Mouse (Mus musculus): Measurements from ENCODE around the gene Ptch2. TPM values are rescaled to one million over a fixed set of nuclear protein-coding genes. Genes with fewer than 3 reads are reported as not detected.

Gene Ptch2
- polyA plus RNA-seq, 1 experiment from 2014 or later: 10.4 TPM

DNA sequence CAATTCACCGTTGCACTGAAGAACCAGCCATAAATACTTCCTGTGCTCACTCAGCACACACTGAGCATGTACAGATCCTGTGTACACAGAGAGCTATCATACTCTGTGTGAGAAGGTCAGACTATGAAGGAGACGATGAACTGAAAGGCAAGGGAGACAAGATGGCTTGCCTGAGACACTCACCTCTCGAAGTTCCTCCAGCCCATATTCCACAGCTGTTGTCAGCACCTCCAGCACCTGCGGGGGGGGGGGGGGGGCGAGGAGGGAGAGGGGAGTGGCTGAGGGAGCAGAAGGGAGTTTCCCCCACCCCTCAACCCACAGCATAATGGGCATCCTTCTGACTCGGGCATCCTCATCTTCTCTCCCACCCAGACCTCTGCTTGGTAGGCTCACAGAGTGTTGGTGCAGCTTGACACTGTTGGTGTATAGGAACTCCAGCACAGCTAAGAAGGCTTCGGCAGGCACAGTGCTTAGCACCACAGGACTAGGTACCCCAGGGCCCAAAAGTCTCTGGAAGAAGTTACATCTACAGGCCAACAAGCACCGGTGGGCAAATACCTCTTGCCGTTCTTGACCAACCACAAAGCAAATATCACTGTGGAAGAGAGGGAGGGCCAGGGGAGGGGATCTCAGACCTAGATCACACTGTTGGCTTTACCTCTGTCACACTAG, 27.8 kb downstream of the Ptch2 start:
- ATAC-seq (ENCODE audit: insufficient number of reproducible peaks, insufficient read depth, low FRiP score, low TSS enrichment): no peak
- no peak overlapping the region for H3K4me2 ChIP-seq (replicated peaks)
- WGBS: 80% methylated on average over 7 of the region's 9 CpGs

DNA sequence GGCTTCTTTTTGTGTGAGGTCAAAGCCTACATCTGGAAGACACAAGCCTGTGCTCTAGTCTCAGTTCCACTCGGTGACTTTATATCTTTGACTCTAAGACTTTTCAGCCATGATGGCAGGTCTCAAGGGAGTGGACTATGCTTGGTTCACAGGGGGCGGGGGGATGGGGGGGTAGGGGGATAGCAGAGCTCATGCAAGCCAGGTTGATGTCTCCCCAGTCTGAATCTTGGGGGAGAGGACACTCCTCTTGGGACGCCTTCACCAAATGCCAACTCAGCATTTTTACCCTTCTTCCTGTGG, 28.3 kb downstream of the Ptch2 start:
- Histone ChIP-seq H3K36me3 (peaks cover 6% of the 10 kb centered on the region; the same call in 1 of the 2 replicates), H3K4me3 (no peak overlapping the region), H3K27ac (no peak overlapping the region), H3K4me1 (peaks cover 22% of the 10 kb centered on the region), H3K9me3 (no peaks in the 10 kb centered on the region), H3K27me3 (no peaks in the 10 kb centered on the region), H3K9ac (no peak overlapping the region), H3K4me2 (replicated peaks) (no peak overlapping the region)
- no peak for ATAC-seq (ENCODE audit: insufficient number of reproducible peaks, insufficient read depth, low FRiP score, low TSS enrichment)
- 87% methylated on average over 3 of the region's 3 CpGs for WGBS

More for the DNA sequence above, 27.8 kb downstream of the Ptch2 start:
- H3K4me3 ChIP-seq: no peak overlapping the region
- no peaks in the 10 kb centered on the region for H3K9me3 ChIP-seq
- H3K27ac ChIP-seq: no peak overlapping the region
- no peaks in the 10 kb centered on the region for H3K27me3 ChIP-seq
- H3K9ac ChIP-seq: no peak overlapping the region
- H3K36me3 ChIP-seq: 0 out of 2 replicates have a peak, but pooled peaks cover under 1% of the 10 kb centered on the region
- peaks cover 22% of the 10 kb centered on the region for H3K4me1 ChIP-seq

DNA sequence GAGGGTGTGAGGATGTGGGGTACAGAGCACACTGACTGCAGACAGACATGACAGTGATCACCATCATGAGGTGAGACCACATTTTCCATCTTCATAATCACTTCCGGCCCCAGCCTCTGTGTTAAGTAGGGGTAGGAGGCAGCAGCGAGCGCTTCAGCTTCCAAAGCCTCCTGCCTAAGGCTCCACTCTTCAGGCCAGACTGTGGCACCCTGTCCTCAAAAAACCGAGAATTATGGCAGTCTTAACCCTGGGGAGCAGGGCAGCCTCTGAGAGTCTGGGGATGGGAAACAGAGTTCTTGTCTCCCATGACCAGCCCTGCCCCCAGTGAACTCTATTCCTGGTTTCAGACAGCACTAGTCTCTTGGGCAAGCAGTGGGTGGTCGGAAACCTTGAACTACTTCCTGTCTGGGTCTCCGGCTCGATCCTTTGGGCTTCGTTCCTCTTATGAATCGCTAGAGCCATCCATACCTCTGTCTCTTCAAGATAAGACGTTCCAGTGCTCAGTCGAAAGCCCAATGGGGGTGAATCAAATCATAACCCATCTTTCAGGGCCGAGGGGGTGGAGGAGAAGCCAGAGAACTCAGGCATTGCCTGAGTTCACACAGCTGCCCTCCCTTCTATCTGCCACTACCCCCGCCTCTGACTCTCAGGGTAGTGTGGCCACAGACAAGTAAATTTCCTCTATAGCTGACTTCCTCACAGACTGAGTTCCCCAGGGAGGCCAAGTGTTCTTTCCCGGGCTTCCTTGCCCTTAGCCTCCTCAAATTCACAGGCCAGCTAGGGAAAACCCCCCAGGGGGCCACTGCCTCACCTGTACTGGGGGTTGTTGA, 28.9 kb downstream of the Ptch2 start:
- Histone ChIP-seq H3K36me3 (peaks cover 6% of the 10 kb centered on the region; the same call in 1 of the 2 replicates), H3K9me3 (no peaks in the 10 kb centered on the region), H3K27me3 (no peaks in the 10 kb centered on the region), H3K4me2 (replicated peaks) (peak overlapping the region; percentile 24; the same call in 1 of the 2 replicates), H3K9ac (peak overlapping the region; percentile 40; the same call in 1 of the 2 replicates), H3K27ac (peak overlapping the region; percentile 82), H3K4me1 (peaks cover 22% of the 10 kb centered on the region), H3K4me3 (no peak overlapping the region)
- no peak for ATAC-seq (ENCODE audit: insufficient number of reproducible peaks, insufficient read depth, low FRiP score, low TSS enrichment)
- WGBS: 62% methylated on average over 14 of the region's 14 CpGs

DNA sequence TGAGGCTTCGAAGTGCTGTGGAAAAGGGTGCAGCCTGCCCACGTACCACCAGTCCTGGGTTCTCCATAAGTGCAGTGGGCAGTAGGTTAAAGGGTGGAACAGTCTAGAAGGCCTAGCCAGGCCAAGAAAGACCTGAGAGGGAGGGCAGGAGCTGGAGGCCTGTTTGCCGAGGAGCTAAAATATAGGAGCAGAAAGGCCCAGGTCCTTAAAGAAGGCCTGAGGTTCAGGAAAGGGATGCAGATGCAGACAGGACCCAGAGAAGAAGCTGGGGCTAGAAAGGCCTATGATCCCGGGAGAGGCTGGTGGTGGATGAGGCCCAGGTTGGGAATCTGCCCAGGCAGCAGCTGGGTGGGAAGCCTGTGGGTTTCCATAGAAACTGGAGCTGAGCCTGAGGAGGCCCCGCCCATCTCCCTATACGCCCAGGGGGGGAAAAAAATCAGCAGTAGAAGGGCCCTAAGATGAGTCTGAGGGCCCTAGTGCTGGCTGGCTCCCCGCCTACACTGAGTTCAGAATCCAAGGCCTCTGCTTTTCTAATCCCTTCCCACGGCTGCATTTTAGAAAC, 29.6 kb downstream of the Ptch2 start, which contains the start of gene Btbd19:
TSS of gene Btbd19 (minus strand) at position 378 of the 562 bp plus-strand sequence.
- H3K36me3 ChIP-seq: peaks cover 6% of the 10 kb centered on the region; the same call in 1 of the 2 replicates
- no peak for ATAC-seq (ENCODE audit: insufficient number of reproducible peaks, insufficient read depth, low FRiP score, low TSS enrichment)
- peak within 1 kb of the TSS; percentile 82 for H3K27ac ChIP-seq
- peak within 1 kb of the TSS; percentile 40 for H3K9ac ChIP-seq
- no peak within 1 kb of the TSS for H3K4me3 ChIP-seq
- WGBS: 34% methylated on average over 8 of the region's 8 CpGs
- H3K27me3 ChIP-seq: 0 out of 2 replicates have a peak, but pooled peaks cover under 1% of the 10 kb centered on the region
- peaks cover 22% of the 10 kb centered on the region for H3K4me1 ChIP-seq
- no peaks in the 10 kb centered on the region for H3K9me3 ChIP-seq
- H3K4me2 ChIP-seq (replicated peaks): peak within 1 kb of the TSS; percentile 24; the same call in 1 of the 2 replicates

DNA sequence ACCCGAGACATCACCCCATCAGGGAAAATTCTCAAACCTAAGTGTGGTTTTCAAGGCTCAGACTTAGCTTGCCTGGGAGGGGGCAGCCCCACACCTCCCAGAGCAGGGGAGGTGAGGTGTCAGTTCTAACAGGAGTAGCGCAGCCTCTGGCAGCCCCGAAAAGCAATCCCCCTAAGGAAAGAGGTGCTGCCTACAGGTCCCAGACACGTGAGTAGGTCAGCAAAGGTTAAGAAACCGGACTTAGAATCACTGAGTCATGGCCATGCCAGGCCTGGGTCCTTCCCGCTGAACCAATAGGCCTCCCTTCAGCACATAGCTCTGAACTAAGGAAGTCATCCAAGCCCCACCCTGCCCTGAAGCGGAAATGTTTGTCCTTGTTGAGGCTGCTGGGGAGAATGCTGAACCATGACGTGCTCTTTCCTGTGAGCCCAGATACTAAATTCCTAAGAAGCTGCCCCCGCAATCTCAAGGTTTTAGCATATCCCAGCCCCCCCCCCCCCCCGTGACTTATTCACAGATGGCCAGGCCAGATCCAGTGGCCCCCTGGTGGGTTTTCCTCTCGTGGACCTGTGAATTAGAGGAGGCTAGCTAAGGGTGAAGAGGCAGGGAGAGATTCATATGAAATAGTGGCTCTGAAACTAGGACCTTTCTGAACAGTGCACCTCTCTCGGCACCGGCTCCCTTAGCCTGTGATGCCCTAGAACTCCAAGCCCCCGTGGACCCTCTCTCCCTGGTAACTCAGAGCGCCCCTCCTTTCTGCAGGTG, 30.2 kb downstream of the Ptch2 start:
- H3K27ac ChIP-seq: peak overlapping the region; percentile 82
- H3K27me3 ChIP-seq: peaks cover 5% of the 10 kb centered on the region
- 41% methylated on average over 15 of the region's 15 CpGs for WGBS
- H3K36me3 ChIP-seq: peaks cover 6% of the 10 kb centered on the region; the same call in 1 of the 2 replicates
- H3K4me2 ChIP-seq (replicated peaks): 0 out of 2 replicates have a peak overlapping the region, but pooled peaks have one; percentile 24
- no peaks in the 10 kb centered on the region for H3K9me3 ChIP-seq
- no peak overlapping the region; the same call in 1 of the 2 replicates for H3K9ac ChIP-seq
- H3K4me1 ChIP-seq: peaks cover 22% of the 10 kb centered on the region
- no peak overlapping the region for H3K4me3 ChIP-seq
- no peak for ATAC-seq (ENCODE audit: insufficient number of reproducible peaks, insufficient read depth, low FRiP score, low TSS enrichment)

DNA sequence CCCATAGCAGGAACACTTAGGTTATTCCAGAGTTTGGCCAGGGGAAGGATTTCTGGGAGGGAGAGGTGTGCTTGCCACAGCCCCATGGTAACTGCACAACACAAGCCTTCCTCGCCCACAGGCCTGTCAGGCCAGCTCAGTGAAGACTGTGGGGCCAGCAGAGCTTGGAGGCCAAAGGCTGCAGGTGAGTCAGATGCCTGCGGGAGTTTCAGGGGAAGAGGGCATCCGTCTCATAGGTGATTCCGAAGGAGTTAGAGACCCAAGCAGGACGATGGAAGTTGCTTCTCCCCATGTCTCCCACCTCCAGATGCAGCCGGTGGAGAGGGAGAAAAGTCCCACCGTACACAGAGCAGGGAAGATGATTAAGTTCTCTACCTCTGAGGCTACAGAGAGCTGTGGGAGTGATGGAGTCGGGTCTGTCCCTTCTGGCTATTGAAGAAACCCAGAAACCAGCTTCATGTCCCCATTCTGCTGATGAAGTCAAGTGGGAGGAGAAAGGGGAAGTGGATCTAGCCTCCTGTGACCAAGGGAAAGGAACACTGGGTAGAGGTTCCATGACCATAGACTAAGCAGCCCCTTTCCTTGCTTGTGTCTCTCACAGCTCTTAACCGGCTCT, 30.9 kb downstream of the Ptch2 start, which contains the start of gene Tctex1d4:
TSS of gene Tctex1d4 (plus strand) at position 120 of the 616 bp plus-strand sequence.
- H3K27me3 ChIP-seq: peaks cover 11% of the 10 kb centered on the region
- H3K9ac ChIP-seq: peak within 1 kb of the TSS; percentile 40; the same call in 1 of the 2 replicates
- 0 out of 2 replicates have a peak within 1 kb of the TSS, but pooled peaks have one; percentile 24 for H3K4me2 ChIP-seq (replicated peaks)
- ATAC-seq (ENCODE audit: insufficient number of reproducible peaks, insufficient read depth, low FRiP score, low TSS enrichment): no peak
- no peaks in the 10 kb centered on the region for H3K9me3 ChIP-seq
- peaks cover 23% of the 10 kb centered on the region for H3K4me1 ChIP-seq
- peak within 1 kb of the TSS; percentile 82 for H3K27ac ChIP-seq
- peaks cover 6% of the 10 kb centered on the region; the same call in 1 of the 2 replicates for H3K36me3 ChIP-seq
- WGBS: 88% methylated on average over 9 of the region's 9 CpGs
- no peak within 1 kb of the TSS for H3K4me3 ChIP-seq

DNA sequence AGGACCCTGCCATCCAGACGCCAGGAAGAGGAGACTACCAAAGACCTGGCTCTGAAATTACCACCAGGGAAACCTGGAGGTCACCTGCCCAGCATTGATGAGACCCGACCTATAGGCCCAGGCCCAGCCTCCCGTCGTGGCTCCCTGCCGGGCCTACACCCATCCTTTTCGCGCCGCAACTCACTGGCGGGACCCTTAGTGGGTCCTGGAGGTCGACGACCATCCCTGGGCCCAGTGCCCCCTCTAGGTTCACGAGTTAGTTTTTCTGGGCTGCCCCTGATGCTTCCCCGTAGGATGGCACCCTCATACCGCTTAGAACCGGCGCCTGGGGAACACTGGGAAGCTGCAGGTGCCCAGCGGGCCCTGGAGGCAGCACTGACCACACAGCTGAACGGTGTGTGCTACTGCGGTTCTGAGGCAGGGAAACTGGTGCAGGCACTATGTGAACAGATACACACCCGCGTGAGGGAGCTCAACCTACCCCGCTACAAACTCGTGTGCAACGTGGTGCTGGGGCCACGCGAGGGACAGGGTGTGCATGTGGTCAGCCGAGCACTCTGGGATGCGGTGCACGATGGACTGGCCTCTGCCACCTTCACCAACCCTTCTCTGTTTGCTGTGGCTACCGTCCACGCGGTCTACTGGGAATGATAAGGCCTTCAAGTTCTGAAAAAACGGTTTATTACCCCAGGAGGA, 32.3 kb downstream of the Ptch2 start:
- Histone ChIP-seq H3K27ac (no peak overlapping the region), H3K9me3 (no peaks in the 10 kb centered on the region), H3K4me2 (replicated peaks) (no peak overlapping the region), H3K9ac (no peak overlapping the region), H3K4me1 (peaks cover 34% of the 10 kb centered on the region), H3K36me3 (peaks cover 6% of the 10 kb centered on the region; the same call in 1 of the 2 replicates), H3K27me3 (peaks cover 25% of the 10 kb centered on the region), H3K4me3 (no peak overlapping the region)
- no peak for ATAC-seq (ENCODE audit: insufficient number of reproducible peaks, insufficient read depth, low FRiP score, low TSS enrichment)
- WGBS: 87% methylated on average over 33 of the region's 33 CpGs

DNA sequence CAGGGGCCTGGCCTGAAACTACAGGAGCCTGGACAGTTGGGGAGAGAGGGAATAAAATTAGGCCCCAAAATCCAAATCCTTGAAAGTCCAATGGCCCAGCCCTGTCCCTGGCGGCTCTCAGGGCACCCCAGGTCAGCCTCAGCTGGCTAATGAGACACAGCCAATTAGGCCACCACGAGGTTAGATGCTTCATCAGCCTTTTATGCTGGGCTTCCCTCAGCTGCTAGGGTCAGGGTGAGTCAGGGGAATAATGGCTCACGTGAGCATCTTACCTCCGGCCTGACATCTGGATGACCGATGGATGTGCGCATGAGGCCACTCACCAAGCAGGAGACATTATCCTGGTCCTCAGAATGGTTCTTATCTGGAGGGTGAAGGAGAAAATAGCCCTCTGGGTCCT, 34.9 kb downstream of the Ptch2 start:
- Histone ChIP-seq H3K27ac (no peak overlapping the region), H3K4me2 (replicated peaks) (no peak overlapping the region), H3K9ac (no peak overlapping the region), H3K4me1 (peaks cover 25% of the 10 kb centered on the region), H3K27me3 (peaks cover 29% of the 10 kb centered on the region), H3K4me3 (no peak overlapping the region), H3K9me3 (no peaks in the 10 kb centered on the region), H3K36me3 (peaks cover 6% of the 10 kb centered on the region; the same call in 1 of the 2 replicates)
- 62% methylated on average over 6 of the region's 6 CpGs for WGBS
- ATAC-seq (ENCODE audit: insufficient number of reproducible peaks, insufficient read depth, low FRiP score, low TSS enrichment): no peak

DNA sequence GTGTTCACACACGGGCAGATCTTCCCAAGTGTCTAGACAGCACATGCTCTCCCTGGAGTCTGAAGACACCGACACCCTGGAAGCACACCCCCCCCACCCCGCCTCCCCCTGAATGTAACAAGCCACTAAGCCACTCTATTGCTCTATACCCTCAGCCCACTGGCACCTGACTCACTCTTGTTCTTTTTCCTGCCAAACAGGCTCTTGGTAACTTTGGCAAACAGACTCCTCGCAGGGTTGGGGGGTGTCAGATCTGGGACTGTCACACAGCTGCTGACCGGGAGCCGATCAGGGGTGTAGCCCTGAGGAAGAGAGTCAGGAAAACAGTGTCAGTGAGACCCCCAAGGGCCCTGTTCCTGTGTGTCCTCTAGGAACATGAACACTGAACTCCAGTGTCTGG, 35.3 kb downstream of the Ptch2 start:
- H3K9me3 ChIP-seq: no peaks in the 10 kb centered on the region
- H3K4me3 ChIP-seq: no peak overlapping the region
- no peak for ATAC-seq (ENCODE audit: insufficient number of reproducible peaks, insufficient read depth, low FRiP score, low TSS enrichment)
- peaks cover 6% of the 10 kb centered on the region; the same call in 1 of the 2 replicates for H3K36me3 ChIP-seq
- H3K4me2 ChIP-seq (replicated peaks): no peak overlapping the region
- peaks cover 29% of the 10 kb centered on the region for H3K27me3 ChIP-seq
- peaks cover 21% of the 10 kb centered on the region; the same call in 1 of the 2 replicates for H3K4me1 ChIP-seq
- H3K9ac ChIP-seq: no peak overlapping the region
- WGBS: 72% methylated on average over 6 of the region's 6 CpGs
- H3K27ac ChIP-seq: no peak overlapping the region
